Mouse (Mus musculus) midbrain, postnatal 0 days (tissue): ENCODE measurements around the gene Sema5a. TPM values are rescaled to one million over a fixed set of nuclear protein-coding genes. Genes with fewer than 3 reads are reported as not detected.

Experiments
- ATAC-seq: fragments of 200-750 bp; cut with Nextera tagmentation; 2 replicates; pipeline ENCODE4 v1.8.0; 2017; ENCODE audit warnings: moderate number of reproducible peaks, mild to moderate bottlenecking, moderate TSS enrichment, moderate library complexity; ENCODE audit not compliant: low FRiP score
- DNase-seq: peaks from one replicate; pipeline ENCODE4 v3.0.0-alpha.2; 2015; ENCODE audit warnings: low spot score
- H3K27ac ChIP-seq: fragments of 300-500 bp; sonication (generic); 2 replicates; pipeline ENCODE4 v1.5.1; 2014; ENCODE audit warnings: low read depth, mild to moderate bottlenecking, low read length, mixed read lengths
- H3K27me3 ChIP-seq: fragments of 300-500 bp; sonication (generic); 2 replicates; pipeline ENCODE4 v1.6.1; 2014; ENCODE audit warnings: low read length, control low read depth, mixed read lengths; ENCODE audit not compliant: insufficient read depth
- H3K36me3 ChIP-seq: fragments of 300-500 bp; sonication (generic); 2 replicates; pipeline ENCODE4 v1.6.1; 2014; ENCODE audit warnings: low read length, control low read depth, mixed read lengths; ENCODE audit not compliant: insufficient read depth
- H3K4me1 ChIP-seq: fragments of 300-500 bp; sonication (generic); 2 replicates; pipeline ENCODE4 v1.6.1; 2014; ENCODE audit warnings: mild to moderate bottlenecking, control low read depth, antibody characterized with exemption, low read length, mixed read lengths; ENCODE audit not compliant: insufficient read depth
- H3K4me2 ChIP-seq: fragments of 300-500 bp; sonication (generic); 2 replicates; pipeline ENCODE4 v1.6.1; 2014; ENCODE audit warnings: low read depth, mild to moderate bottlenecking, low read length, mixed read lengths; ENCODE audit not compliant: poor library complexity, severe bottlenecking
- H3K4me3 ChIP-seq: fragments of 300-500 bp; sonication (generic); 2 replicates; pipeline ENCODE4 v1.5.1; 2014; ENCODE audit warnings: low read depth, mild to moderate bottlenecking, low read length, moderate library complexity
- H3K9ac ChIP-seq: fragments of 300-500 bp; sonication (generic); replicated peaks from 2 replicates; pipeline ENCODE4 v1.6.1; 2014; ENCODE audit warnings: mild to moderate bottlenecking, low read length, moderate library complexity, mixed read lengths; ENCODE audit not compliant: poor library complexity, severe bottlenecking
- H3K9me3 ChIP-seq: fragments of 300-500 bp; sonication (generic); 2 replicates; pipeline ENCODE4 v1.6.1; 2016; ENCODE audit warnings: low read length, control low read depth
- CTCF ChIP-seq: IDR thresholded peaks from 2 replicates; pipeline ENCODE4 v1.5.1; 2016; ENCODE audit warnings: antibody characterized with exemption, mild to moderate bottlenecking
- WGBS: fragments of 180-500 bp; shearing (Covaris S2); extraction: QIAGEN DNeasy Blood & Tissue Kit; methylation state at CpG from one replicate; pipeline ENCODE4 v1.1.7; 2014; 5-methylcytosine and 5-hydroxymethylcytosine counted together
- polyA plus RNA-seq: library from polyadenylated mRNA; unstranded; fragments of >200 nt; fragmentation: Nextera tagmentation; extraction: Ambion mirVana; gene quantifications from 2 replicates; pipeline ENCODE4 v1.2.1, GENCODE M21; 2015
- total RNA-seq: library from RNA; depleted of rRNA; stranded (reverse); fragments of >200 nt; gene quantifications from 2 replicates; pipeline ENCODE4 v1.2.3, GENCODE M21; 2014

Sema5a gene
- total and polyA plus RNA-seq, 2 experiments from 2014 or later, result 5.8 to 26.5 TPM

DNA sequence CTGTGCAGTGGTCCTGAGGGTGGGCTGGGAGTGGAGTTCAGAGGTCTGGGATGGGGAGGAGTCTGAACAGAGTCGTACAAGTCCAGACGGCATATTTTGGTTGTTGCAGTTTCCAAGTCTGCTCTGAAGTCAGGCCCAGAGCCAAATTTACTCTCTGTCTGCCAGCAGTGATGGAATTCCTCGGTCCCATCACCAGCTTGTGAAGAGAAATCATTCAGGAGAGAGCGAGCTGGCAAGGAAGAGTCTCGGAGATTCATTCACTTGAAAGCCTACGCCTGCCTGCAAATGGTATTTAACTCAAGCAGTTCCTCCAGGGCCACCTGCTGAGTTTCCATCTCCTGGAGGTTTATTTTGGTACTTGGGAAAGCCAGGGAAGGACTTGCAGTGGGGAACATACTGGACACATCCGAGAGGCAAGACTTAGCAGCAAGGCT, 13.3 kb downstream of the Sema5a start:
- no peak for TF ChIP-seq CTCF
- Histone ChIP-seq H3K4me2 (0 out of 2 replicates have a peak overlapping the region, but pooled peaks have one; percentile 9), H3K27me3 (no peaks in the 10 kb centered on the region), H3K9me3 (no peaks in the 10 kb centered on the region), H3K4me3 (no peak overlapping the region), H3K4me1 (no peaks in the 10 kb centered on the region), H3K9ac (no peak overlapping the region), H3K27ac (no peak overlapping the region), H3K36me3 (no peaks in the 10 kb centered on the region)
- 51% methylated on average over 7 of the region's 7 CpGs for WGBS
- ATAC-seq, result no peak
- peak; percentile 53 for DNase-seq

DNA sequence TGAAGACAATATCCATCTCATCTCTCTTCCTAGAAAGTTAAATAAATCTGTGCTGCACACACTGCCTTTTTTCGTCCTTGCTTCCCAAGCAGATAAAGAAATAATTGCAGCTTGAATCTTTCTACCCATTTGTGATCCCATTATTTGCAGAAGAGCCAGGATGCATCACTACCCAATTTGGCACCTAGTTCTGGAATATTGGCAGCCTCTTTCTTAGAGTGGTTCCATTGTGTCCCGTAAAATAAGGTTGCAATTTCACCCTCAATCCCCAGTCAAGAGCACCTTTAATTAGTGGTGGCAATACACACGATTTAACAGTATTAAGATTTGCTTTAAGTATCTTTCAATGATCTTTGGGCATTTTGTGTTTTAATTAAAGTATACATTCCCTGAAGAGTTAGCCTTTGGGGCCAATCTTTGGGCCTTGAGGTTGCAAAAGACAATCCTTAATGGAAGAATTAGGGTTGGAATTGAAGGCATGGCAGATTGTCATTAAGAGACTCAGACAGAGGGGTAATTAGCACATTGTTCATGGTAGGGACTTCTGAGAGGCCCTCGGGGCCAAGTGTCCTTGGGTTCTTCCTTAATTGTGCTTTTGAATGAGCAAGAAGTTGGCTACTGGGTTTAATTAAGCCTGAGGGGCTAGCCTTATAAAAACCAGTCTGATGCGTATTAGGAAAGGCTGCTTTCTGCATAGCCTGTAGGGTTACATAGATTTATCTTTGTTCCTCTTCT, 14.9 kb downstream of the Sema5a start:
- Histone ChIP-seq H3K27ac (no peak overlapping the region), H3K36me3 (no peaks in the 10 kb centered on the region), H3K4me2 (no peak overlapping the region), H3K4me3 (no peak overlapping the region), H3K4me1 (no peaks in the 10 kb centered on the region), H3K27me3 (no peaks in the 10 kb centered on the region), H3K9me3 (no peaks in the 10 kb centered on the region), H3K9ac (no peak overlapping the region)
- DNase-seq, result no peak
- TF ChIP-seq CTCF, result no peak
- no peak for ATAC-seq
- 69% methylated on average over 5 of the region's 5 CpGs for WGBS

DNA sequence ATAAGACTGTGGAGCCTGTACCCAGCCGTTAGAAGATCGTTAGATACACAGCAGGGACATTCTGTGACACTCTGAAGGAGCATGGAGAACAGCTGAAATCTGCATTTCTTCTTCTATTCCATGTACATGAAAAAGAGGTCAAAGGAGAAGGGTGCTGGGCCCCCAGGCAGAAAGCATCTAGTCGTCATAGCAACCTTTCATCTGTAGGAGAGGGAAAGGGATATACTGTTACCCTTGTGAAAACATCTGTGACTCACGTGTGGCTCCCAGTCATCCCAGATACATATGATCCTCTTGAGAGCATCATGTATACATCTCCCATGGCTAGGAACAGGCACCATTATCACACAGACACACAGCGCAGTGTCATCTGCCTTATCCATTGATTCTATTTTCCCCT, 16.3 kb downstream of the Sema5a start:
- Histone ChIP-seq H3K4me2 (no peak overlapping the region), H3K36me3 (no peaks in the 10 kb centered on the region), H3K4me1 (no peaks in the 10 kb centered on the region), H3K27me3 (no peaks in the 10 kb centered on the region), H3K27ac (no peak overlapping the region), H3K9me3 (no peaks in the 10 kb centered on the region), H3K4me3 (no peak overlapping the region), H3K9ac (no peak overlapping the region)
- no peak; the same call in 1 of the 2 replicates for ATAC-seq
- TF ChIP-seq CTCF, result no peak
- no peak for DNase-seq
- 38% methylated on average over 5 of the region's 5 CpGs for WGBS

DNA sequence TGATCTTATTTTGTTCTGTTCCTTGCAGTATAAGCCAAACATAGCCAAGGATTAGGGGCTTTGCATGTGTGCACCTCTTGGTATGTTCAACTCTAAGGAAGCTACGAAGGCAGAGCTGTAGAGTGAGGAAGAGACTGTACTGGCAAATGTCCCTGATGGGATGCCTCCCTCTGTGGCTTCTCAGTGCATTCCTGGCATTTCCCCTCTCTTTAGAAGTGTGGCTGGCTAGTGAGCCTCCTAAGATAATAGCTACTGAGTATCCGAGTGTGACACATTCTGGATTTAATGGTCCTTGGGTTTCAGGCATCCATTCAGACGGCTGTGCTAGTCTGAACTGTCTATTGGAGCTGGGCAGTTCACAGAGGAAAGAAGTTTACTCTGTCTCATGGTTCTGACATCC, 19.0 kb downstream of the Sema5a start:
- DNase-seq, result no peak
- TF ChIP-seq CTCF, result no peak
- Histone ChIP-seq H3K27me3 (no peaks in the 10 kb centered on the region), H3K4me3 (no peak overlapping the region), H3K9me3 (no peaks in the 10 kb centered on the region), H3K36me3 (no peaks in the 10 kb centered on the region), H3K9ac (no peak overlapping the region), H3K27ac (no peak overlapping the region), H3K4me1 (no peaks in the 10 kb centered on the region), H3K4me2 (no peak overlapping the region)
- ATAC-seq, result no peak
- whole genome bisulfite sequencing, result 58% methylated on average over 3 of the region's 3 CpGs

DNA sequence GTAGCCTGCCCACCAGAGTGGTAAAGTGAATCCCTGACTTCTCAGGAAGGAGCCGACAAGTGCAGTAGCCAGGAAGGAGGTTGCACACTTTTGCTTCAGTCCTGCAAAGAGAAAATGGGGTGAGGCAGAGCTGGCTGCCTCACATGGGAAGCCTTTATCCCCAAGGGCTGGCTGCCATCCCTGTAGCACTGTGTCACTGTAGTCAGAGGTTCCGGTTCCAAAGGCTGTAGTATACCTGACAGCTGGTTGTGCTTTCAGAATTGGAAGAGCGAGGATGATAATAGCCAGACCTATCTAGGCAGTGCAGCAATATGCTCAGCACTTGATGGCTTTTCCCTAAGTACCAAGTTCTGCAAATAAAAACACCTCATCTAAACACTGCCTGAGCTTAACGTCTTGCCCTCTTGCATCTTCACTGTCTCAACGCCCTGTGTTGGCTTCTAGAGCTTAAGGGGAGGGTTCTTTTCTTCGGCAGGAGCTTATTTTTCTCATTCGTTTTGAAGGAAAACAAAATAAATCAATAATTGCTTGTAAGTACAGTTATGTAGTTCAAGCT, 20.3 kb downstream of the Sema5a start:
- no peaks in the 10 kb centered on the region for H3K36me3 ChIP-seq
- no peak overlapping the region for H3K27ac ChIP-seq
- no peak overlapping the region for H3K4me3 ChIP-seq
- ATAC-seq (no peak), DNase-seq (no peak)
- no peak overlapping the region for H3K9ac ChIP-seq
- 89% methylated on average over 7 of the region's 7 CpGs for WGBS
- H3K9me3 ChIP-seq, result no peaks in the 10 kb centered on the region
- no peak for TF ChIP-seq CTCF
- no peaks in the 10 kb centered on the region for H3K4me1 ChIP-seq
- no peaks in the 10 kb centered on the region for H3K27me3 ChIP-seq
- no peak overlapping the region for H3K4me2 ChIP-seq

DNA sequence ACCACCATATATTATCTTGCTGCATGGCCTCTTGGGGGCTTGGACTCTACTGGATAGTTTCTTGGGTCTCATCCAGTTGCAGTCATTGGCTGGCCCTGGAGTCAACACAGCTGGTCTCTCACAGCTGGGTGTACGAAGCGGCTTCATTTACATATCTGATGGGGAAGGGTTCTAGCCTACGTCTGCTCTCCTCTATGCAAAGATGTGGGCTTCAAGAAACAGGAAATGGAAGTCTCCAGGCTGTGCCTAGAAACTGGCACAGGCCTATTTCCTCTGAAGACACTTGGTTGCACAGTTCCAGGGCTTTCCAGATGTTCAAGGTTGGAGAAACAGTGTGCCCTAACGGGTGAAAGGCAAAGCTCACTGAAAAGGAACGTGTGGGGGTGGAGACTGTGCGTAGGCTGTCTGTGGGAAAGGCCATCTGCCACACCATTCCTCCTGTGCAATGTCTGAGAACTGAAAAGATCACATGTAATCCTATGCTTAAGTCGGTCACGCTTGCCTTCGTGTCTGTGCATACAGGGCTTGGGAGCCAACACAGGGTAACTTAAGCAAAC, 20.8 kb downstream of the Sema5a start:
- H3K27me3 ChIP-seq, result no peaks in the 10 kb centered on the region
- no peak overlapping the region for H3K27ac ChIP-seq
- 40% methylated on average over 9 of the region's 9 CpGs for WGBS
- no peak overlapping the region for H3K9ac ChIP-seq
- H3K4me1 ChIP-seq, result no peaks in the 10 kb centered on the region
- ATAC-seq (no peak), DNase-seq (peak; percentile 42)
- H3K9me3 ChIP-seq, result no peaks in the 10 kb centered on the region
- no peak overlapping the region for H3K4me3 ChIP-seq
- H3K4me2 ChIP-seq, result no peak overlapping the region
- TF ChIP-seq CTCF, result no peak
- no peaks in the 10 kb centered on the region for H3K36me3 ChIP-seq
